Mouse (Mus musculus) midbrain, embryonic 14.5 days (tissue): ENCODE results near the gene Nanog. TPM values are rescaled to one million over a fixed set of nuclear protein-coding genes. Genes with fewer than 3 reads are reported as not detected.
"Not testable (repeated sequence)": the region's sequence is repeated elsewhere in the genome, so short reads cannot be mapped to it uniquely, and the experiment has no call there.

Experiments used
- ATAC-seq: fragments of 200-750 bp; cut with Nextera tagmentation; 2 replicates; pipeline ENCODE4 v1.8.0; 2017; ENCODE audit warnings: moderate number of reproducible peaks, moderate library complexity; ENCODE audit not compliant: low FRiP score, low TSS enrichment
- DNase-seq: peaks from one replicate; pipeline ENCODE4 v3.0.0-alpha.2; 2015
- H3K27ac ChIP-seq: fragments of 300-500 bp; sonication (generic); replicated peaks from 2 replicates; pipeline ENCODE4 v1.5.1; 2014; ENCODE audit warnings: mild to moderate bottlenecking, low read depth, low read length, moderate library complexity
- H3K27me3 ChIP-seq: fragments of 300-500 bp; sonication (generic); 2 replicates; pipeline ENCODE4 v1.6.1; 2014; ENCODE audit warnings: low read length, control low read depth, mixed read lengths; ENCODE audit not compliant: control insufficient read depth, insufficient read depth
- H3K36me3 ChIP-seq: fragments of 300-500 bp; sonication (generic); 2 replicates; pipeline ENCODE4 v1.6.1; 2014; ENCODE audit warnings: low read length, control low read depth; ENCODE audit not compliant: control insufficient read depth, insufficient read depth
- H3K4me1 ChIP-seq: fragments of 300-500 bp; sonication (generic); 2 replicates; pipeline ENCODE4 v1.6.1; 2014; ENCODE audit warnings: mild to moderate bottlenecking, antibody characterized with exemption, low read length, control low read depth; ENCODE audit not compliant: control insufficient read depth, insufficient read depth
- H3K4me2 ChIP-seq: fragments of 300-500 bp; sonication (generic); 2 replicates; pipeline ENCODE4 v1.6.1; 2014; ENCODE audit warnings: mild to moderate bottlenecking, low read length, moderate library complexity
- H3K4me3 ChIP-seq: fragments of 300-500 bp; sonication (generic); replicated peaks from 2 replicates; pipeline ENCODE4 v1.5.1; 2014; ENCODE audit warnings: low read depth, low read length
- H3K9ac ChIP-seq: fragments of 300-500 bp; sonication (generic); replicated peaks from 2 replicates; pipeline ENCODE4 v1.6.1; 2014; ENCODE audit warnings: mild to moderate bottlenecking, low read length, moderate library complexity
- H3K9me3 ChIP-seq: fragments of 300-500 bp; sonication (generic); 2 replicates; pipeline ENCODE4 v1.6.1; 2016; ENCODE audit warnings: low read length, control low read depth, mixed read lengths; ENCODE audit not compliant: control insufficient read depth
- WGBS: fragments of 180-500 bp; shearing (Covaris S2); extraction: QIAGEN DNeasy Blood & Tissue Kit; methylation state at CpG from one replicate; pipeline ENCODE4 v1.1.7; 2014; 5-methylcytosine and 5-hydroxymethylcytosine counted together
- polyA plus RNA-seq: library from polyadenylated mRNA; unstranded; fragments of >200 nt; fragmentation: Nextera tagmentation; extraction: Ambion mirVana; gene quantifications from 2 replicates; pipeline ENCODE4 v1.2.1, GENCODE M21; 2014

Nanog gene
- polyA plus RNA-seq, 1 experiment from 2014 or later = not detected

GRCm38 (mm10) chr6:122695398-122695797 lies 11.9 kb upstream of the Nanog start:
- ATAC-seq (no peak), DNase-seq (no peak)
- Histone ChIP-seq H3K4me2 (no peak overlapping the region), H3K9ac (no peak overlapping the region), H3K4me1 (no peaks in the 10 kb centered on the region), H3K4me3 (no peak overlapping the region), H3K36me3 (no peaks in the 10 kb centered on the region), H3K27ac (no peak overlapping the region), H3K9me3 (no peaks in the 10 kb centered on the region), H3K27me3 (no peaks in the 10 kb centered on the region)
- 93% methylated on average over 3 of the region's 3 CpGs for WGBS

DNA sequence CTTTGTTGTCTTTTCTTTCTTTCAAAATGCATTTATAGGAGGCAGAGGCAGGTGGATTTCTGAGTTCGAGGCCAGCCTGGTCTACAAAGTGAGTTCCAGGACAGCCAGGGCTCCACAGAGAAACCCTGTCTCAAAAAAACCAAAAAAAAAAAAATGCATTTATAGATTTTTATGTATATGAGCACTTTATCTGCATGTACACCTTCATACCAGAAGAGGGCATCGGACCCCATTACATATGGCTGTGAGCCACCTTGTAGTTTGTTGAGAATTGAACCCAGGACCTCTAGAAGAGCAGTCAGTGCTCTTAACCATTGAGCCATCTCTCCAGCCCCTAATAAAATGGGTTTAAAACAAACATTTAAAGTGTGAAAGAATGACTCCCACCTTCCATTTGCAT lies 7.7 kb upstream of the Nanog start:
- not testable (repeated sequence) for DNase-seq, H3K4me3 ChIP-seq, ATAC-seq, H3K4me2 ChIP-seq, H3K27me3 ChIP-seq, H3K27ac ChIP-seq, H3K4me1 ChIP-seq, H3K9ac ChIP-seq, H3K9me3 ChIP-seq, H3K36me3 ChIP-seq
- WGBS = 88% methylated on average over 2 of the region's 2 CpGs

DNA sequence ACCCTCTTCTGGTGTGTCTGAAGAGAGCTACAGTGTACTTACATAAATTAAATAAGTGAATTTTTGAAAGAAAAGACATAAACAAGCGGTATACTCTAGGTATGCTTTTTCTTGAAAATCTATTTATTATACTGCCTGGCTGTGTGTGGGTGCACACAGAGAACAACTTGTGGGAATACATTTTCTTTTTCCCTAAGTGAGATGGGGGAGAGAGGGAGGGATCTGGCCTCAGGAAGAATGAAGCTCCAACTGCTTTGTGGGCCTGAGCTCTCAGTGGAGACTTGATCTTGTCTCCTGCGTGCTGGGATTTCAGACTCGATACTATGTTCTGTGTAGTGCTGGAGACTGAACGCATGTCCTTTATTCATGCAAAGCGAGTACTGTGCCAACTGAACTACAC lies 5.5 kb upstream of the Nanog start:
- H3K36me3 ChIP-seq = no peaks in the 10 kb centered on the region
- no peak overlapping the region for H3K4me3 ChIP-seq
- no peaks in the 10 kb centered on the region for H3K9me3 ChIP-seq
- ATAC-seq (no peak), DNase-seq (no peak)
- no peak overlapping the region for H3K9ac ChIP-seq
- 88% methylated on average over 5 of the region's 5 CpGs for WGBS
- no peak overlapping the region for H3K27ac ChIP-seq
- H3K27me3 ChIP-seq = no peaks in the 10 kb centered on the region
- peaks cover 5% of the 10 kb centered on the region; the same call in 1 of the 2 replicates for H3K4me1 ChIP-seq
- H3K4me2 ChIP-seq = no peak overlapping the region

DNA sequence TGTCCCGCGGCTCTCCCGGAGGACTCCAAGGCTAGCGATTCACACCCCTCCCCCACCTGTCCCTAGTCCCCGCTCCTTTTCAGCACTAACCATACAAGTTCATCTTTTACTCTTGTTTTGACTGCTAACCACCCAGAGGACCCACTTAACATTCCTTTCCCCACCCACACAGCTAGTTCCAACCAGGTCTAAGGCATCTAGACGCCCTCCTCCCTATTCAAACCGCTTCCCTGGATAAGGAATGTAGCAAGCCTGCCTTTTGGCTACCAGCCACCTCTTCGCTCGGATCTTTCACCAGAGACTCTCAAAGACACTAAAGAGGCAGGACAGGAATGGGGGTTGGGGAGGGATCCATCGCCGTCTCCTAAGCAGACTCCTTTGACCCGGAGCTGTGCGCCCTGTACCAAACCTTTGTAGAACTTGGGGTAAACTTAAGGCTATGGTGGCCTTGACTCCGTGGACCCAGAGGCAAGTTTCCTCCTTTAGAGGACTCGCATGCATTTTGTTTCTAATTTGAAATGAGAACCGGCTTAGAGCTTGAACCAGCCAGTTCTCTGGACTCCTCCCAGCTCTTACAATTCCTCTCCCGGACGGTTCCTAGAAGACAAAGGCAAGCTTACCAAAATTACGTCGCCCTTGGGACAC lies 4.7 kb upstream of the Nanog start:
- Histone ChIP-seq H3K27ac (peak overlapping the region; percentile 50; the same call in 1 of the 2 replicates), H3K4me3 (no peak overlapping the region), H3K36me3 (no peaks in the 10 kb centered on the region), H3K27me3 (no peaks in the 10 kb centered on the region), H3K4me2 (peak overlapping the region; percentile 45), H3K4me1 (peaks cover 5% of the 10 kb centered on the region; the same call in 1 of the 2 replicates), H3K9me3 (no peaks in the 10 kb centered on the region), H3K9ac (no peak overlapping the region)
- 7% methylated on average over 20 of the region's 20 CpGs for WGBS
- DNase-seq (peak; percentile 76), ATAC-seq (peak; percentile 60; the same call in 1 of the 2 replicates)

DNA sequence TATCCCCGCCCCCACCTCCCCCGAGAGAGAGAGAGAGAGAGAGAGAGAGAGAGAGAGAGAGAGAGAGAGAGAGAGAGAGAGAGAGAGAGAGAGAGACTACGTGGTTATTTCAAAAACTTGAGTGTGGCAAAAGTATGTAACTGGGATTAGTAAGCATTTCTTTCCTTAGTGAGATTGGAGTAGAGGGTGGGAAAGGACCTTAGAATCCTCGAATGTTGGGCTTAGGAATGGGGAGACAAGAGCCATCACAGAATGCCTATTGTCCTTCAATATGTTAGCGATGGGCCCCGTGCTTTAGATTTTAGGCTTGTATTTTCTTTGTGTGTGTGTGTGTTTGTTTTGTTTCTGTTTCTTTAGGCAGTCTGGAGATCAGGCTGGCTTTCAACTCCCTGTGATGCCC lies 4.0 kb upstream of the Nanog start:
- Histone ChIP-seq H3K4me3 (no peak overlapping the region), H3K9me3 (no peaks in the 10 kb centered on the region), H3K27ac (no peak overlapping the region), H3K36me3 (no peaks in the 10 kb centered on the region), H3K27me3 (no peaks in the 10 kb centered on the region), H3K4me1 (peaks cover 5% of the 10 kb centered on the region; the same call in 1 of the 2 replicates), H3K4me2 (no peak overlapping the region), H3K9ac (no peak overlapping the region)
- 12% methylated on average over 6 of the region's 6 CpGs for WGBS
- no peak for DNase-seq
- no peak for ATAC-seq

DNA sequence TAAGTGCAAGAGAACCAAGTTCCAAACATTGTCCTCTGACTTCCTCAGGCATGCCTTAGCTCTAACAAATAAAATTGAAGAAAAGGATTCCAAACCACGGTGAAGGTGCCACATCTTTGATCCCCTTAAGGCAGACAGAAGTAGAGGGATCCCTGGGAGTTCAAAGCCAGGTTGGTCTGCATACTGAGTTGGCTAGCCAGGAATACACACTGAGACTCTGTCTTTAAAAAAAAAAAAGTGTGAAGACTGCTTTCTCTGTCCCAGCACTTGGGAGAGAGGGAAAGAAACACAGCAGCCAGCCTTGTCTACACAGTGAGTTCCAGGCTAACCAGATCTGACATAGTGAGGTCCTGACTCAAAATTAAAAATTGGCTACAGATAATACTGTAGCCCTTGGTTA lies 3.6 kb upstream of the Nanog start:
- Histone ChIP-seq H3K9me3 (no peaks in the 10 kb centered on the region), H3K4me2 (no peak overlapping the region), H3K27me3 (no peaks in the 10 kb centered on the region), H3K27ac (no peak overlapping the region), H3K36me3 (no peaks in the 10 kb centered on the region), H3K9ac (no peak overlapping the region), H3K4me3 (no peak overlapping the region), H3K4me1 (peaks cover 5% of the 10 kb centered on the region; the same call in 1 of the 2 replicates)
- 28% methylated on average over 1 of the region's 1 CpGs for WGBS
- no peak for ATAC-seq
- DNase-seq = no peak

DNA sequence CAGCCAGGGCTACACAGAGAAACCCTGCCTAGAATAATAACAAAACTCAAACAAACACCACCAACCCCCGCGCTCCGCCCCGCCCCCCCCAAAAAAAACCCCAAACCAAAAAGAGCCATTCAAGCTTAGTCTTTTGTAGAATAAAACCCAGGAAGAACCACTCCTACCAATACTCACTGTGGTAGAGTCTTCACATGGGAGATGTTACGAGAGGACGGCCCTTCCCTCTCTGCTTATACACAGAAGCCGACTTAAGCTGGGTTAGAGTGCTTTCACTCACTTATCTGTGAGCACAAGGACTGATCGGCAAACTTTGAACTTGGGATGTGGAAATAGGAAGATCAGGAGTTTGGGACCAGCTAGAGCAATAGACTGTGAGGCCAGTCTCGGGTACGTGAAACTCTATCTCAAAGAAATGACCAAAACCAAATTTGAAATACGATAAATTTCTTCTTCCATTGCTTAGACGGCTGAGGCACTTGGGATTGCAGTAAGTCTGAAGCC lies 900 bp upstream of the Nanog start:
- Histone ChIP-seq H3K9ac (no peak overlapping the region), H3K4me1 (peaks cover 5% of the 10 kb centered on the region; the same call in 1 of the 2 replicates), H3K4me2 (no peak overlapping the region), H3K9me3 (no peaks in the 10 kb centered on the region), H3K4me3 (no peak overlapping the region), H3K27ac (no peak overlapping the region), H3K36me3 (no peaks in the 10 kb centered on the region), H3K27me3 (no peaks in the 10 kb centered on the region)
- 67% methylated on average over 12 of the region's 12 CpGs for WGBS
- DNase-seq (no peak), ATAC-seq (no peak)

GRCm38 (mm10) chr6:122708826-122709225 lies 1.5 kb downstream of the Nanog start:
- ATAC-seq (no peak), DNase-seq (no peak)
- Histone ChIP-seq H3K27ac (no peak overlapping the region), H3K9me3 (no peaks in the 10 kb centered on the region), H3K9ac (no peak overlapping the region), H3K36me3 (no peaks in the 10 kb centered on the region), H3K4me3 (no peak overlapping the region), H3K4me1 (no peaks in the 10 kb centered on the region), H3K27me3 (no peaks in the 10 kb centered on the region), H3K4me2 (no peak overlapping the region)
- 79% methylated on average over 4 of the region's 4 CpGs for WGBS

DNA sequence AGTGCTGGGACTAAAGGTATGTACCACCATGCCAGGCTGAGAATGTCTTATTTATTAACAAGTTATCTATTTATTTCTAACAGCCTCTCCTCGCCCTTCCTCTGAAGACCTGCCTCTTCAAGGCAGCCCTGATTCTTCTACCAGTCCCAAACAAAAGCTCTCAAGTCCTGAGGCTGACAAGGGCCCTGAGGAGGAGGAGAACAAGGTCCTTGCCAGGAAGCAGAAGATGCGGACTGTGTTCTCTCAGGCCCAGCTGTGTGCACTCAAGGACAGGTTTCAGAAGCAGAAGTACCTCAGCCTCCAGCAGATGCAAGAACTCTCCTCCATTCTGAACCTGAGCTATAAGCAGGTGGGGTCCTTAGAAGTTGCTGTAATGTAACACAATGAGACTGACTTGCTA lies 4.2 kb downstream of the Nanog start:
- no peak for DNase-seq
- Histone ChIP-seq H3K27me3 (no peaks in the 10 kb centered on the region), H3K27ac (no peak overlapping the region), H3K4me3 (no peak overlapping the region), H3K4me2 (no peak overlapping the region), H3K36me3 (no peaks in the 10 kb centered on the region), H3K9me3 (no peaks in the 10 kb centered on the region), H3K9ac (no peak overlapping the region), H3K4me1 (0 out of 2 replicates have a peak, but pooled peaks cover 9% of the 10 kb centered on the region)
- WGBS = 91% methylated on average over 2 of the region's 2 CpGs
- ATAC-seq = no peak
